In genomic region chr14:8494952-8495351, GRCm38 (mm10) we compare ENCODE assay signal across 22 mouse cellular contexts.
"Had no signal": no experiment of that assay in that cellular context is flagged by ENCODE, and none has a peak within 500 bp of the region (broad histone marks: within the 10 kb centered on the region; RNA-seq: fewer than 3 reads in every experiment).

No protein-coding gene starts in this region.

- H3K9me3 ChIP-seq: heart, embryonic 13.5 days; heart, embryonic 15.5 days; hindbrain, embryonic 13.5 days; hindbrain, embryonic 15.5 days; kidney, embryonic 15.5 days; limb, embryonic 13.5 days; limb, embryonic 15.5 days; liver, embryonic 12.5 days had no signal

- ATAC-seq: hindbrain, postnatal 0 days; intestine, embryonic 16.5 days; liver, embryonic 12.5 days had no signal

- DNase-seq: gastrocnemius, postnatal 14 days; gastrocnemius, postnatal 36 days; heart, adult 11 months; heart, adult 2 months; heart, postnatal 14 days; heart, postnatal 36 days; kidney, adult 11 months; layer of hippocampus, adult 9-11 months; layer of hippocampus, postnatal 36 days; left cerebral cortex, postnatal 4 days had no signal

- H3K4me3 ChIP-seq: heart, adult 2 months; heart, embryonic 13.5 days; heart, embryonic 15.5 days; hindbrain, embryonic 13.5 days; hindbrain, embryonic 15.5 days; kidney, embryonic 15.5 days; limb, embryonic 13.5 days; limb, embryonic 15.5 days; liver, embryonic 12.5 days had no signal

- H3K27ac ChIP-seq: heart, adult 2 months; heart, embryonic 13.5 days; heart, embryonic 15.5 days; hindbrain, embryonic 13.5 days; hindbrain, embryonic 15.5 days; hindbrain, postnatal 0 days; kidney, embryonic 15.5 days; kidney, postnatal 0 days; limb, embryonic 13.5 days; limb, embryonic 15.5 days; liver, embryonic 12.5 days had no signal

- H3K4me2 ChIP-seq: heart, embryonic 11.5 days; heart, embryonic 13.5 days; heart, embryonic 15.5 days; hindbrain, embryonic 13.5 days; hindbrain, embryonic 15.5 days; kidney, embryonic 15.5 days; limb, embryonic 13.5 days; limb, embryonic 15.5 days; liver, embryonic 12.5 days had no signal

- H3K4me1 ChIP-seq: heart, embryonic 13.5 days; heart, embryonic 15.5 days; hindbrain, embryonic 13.5 days; hindbrain, embryonic 15.5 days; kidney, embryonic 15.5 days; limb, embryonic 13.5 days; limb, embryonic 15.5 days; liver, embryonic 12.5 days had no signal

- H3K36me3 ChIP-seq: heart, embryonic 13.5 days; heart, embryonic 15.5 days; hindbrain, embryonic 13.5 days; hindbrain, embryonic 15.5 days; kidney, embryonic 15.5 days; limb, embryonic 13.5 days; limb, embryonic 15.5 days; liver, embryonic 12.5 days had no signal

- H3K9ac ChIP-seq: heart, embryonic 13.5 days; heart, embryonic 15.5 days; hindbrain, embryonic 13.5 days; hindbrain, embryonic 15.5 days; kidney, embryonic 15.5 days; limb, embryonic 13.5 days; limb, embryonic 15.5 days; liver, embryonic 12.5 days had no signal

- H3K27me3 ChIP-seq: heart, embryonic 13.5 days; heart, embryonic 15.5 days; hindbrain, embryonic 13.5 days; hindbrain, embryonic 15.5 days; kidney, embryonic 15.5 days; limb, embryonic 13.5 days; limb, embryonic 15.5 days; liver, embryonic 12.5 days had no signal
